Mouse (Mus musculus) granulocyte monocyte progenitor cell, adult 5-6 weeks (primary cell): ENCODE measurements at regions not wholly inside any gene's neighbourhood (a gene's known extent, or its start where the extent isn't known, plus 50 kb on each side); places are given as distances from the start of the nearest gene placed in this dataset.
A peak's percentile ranks its signal among the peaks of the same experiment; 100 is the strongest.

Experiments
- ATAC-seq: replicated peaks from 2 replicates; pipeline ENCODE4 v1.8.0; 2016; ENCODE audit warnings: mild to moderate bottlenecking, moderate TSS enrichment, inconsistent platforms; ENCODE audit not compliant: poor library complexity, severe bottlenecking

- ATAC-seq, result no peak
Observed at GRCm38 (mm10) chr13:97462884-97463235, 222.0 kb downstream of the Enc1 start.

- no peak for ATAC-seq
Observed at GRCm38 (mm10) chr13:97462110-97462883, 221.4 kb downstream of the Enc1 start.

- no peak for ATAC-seq
Observed at GRCm38 (mm10) chr13:97461207-97461606, 220.3 kb downstream of the Enc1 start.

GRCm38 (mm10) chr13:97459106-97459505 lies 218.2 kb downstream of the Enc1 start:
- ATAC-seq, result no peak

- no peak for ATAC-seq
Observed at GRCm38 (mm10) chr13:97455961-97456360, 215.1 kb downstream of the Enc1 start.

- ATAC-seq, result no peak
Observed at GRCm38 (mm10) chr13:97454715-97455114, 213.8 kb downstream of the Enc1 start.

- ATAC-seq, result no peak
Observed at GRCm38 (mm10) chr13:97453469-97453868, 212.6 kb downstream of the Enc1 start.

GRCm38 (mm10) chr13:97453090-97453430 lies 212.2 kb downstream of the Enc1 start:
- no peak for ATAC-seq

GRCm38 (mm10) chr13:97452386-97453089 lies 211.6 kb downstream of the Enc1 start:
- no peak for ATAC-seq

- no peak for ATAC-seq
Observed at GRCm38 (mm10) chr13:97451276-97451675, 210.4 kb downstream of the Enc1 start.

GRCm38 (mm10) chr13:97448123-97448522 lies 207.2 kb downstream of the Enc1 start:
- no peak for ATAC-seq

- 0 out of 2 replicates have a peak, but pooled peaks have one; percentile 31 for ATAC-seq
Observed at GRCm38 (mm10) chr13:97443731-97444428, 203.0 kb downstream of the Enc1 start.

- peak; percentile 34 for ATAC-seq
Observed at GRCm38 (mm10) chr13:97442806-97443205, 201.9 kb downstream of the Enc1 start.

- ATAC-seq, result peak; percentile 84
Observed at GRCm38 (mm10) chr13:97442283-97442682, 201.4 kb downstream of the Enc1 start.

GRCm38 (mm10) chr13:97441803-97442202 lies 200.9 kb downstream of the Enc1 start:
- ATAC-seq, result no peak

GRCm38 (mm10) chr13:97439216-97439979 lies 198.5 kb downstream of the Enc1 start:
- no peak for ATAC-seq

- ATAC-seq, result no peak
Observed at GRCm38 (mm10) chr13:97438692-97439091, 197.8 kb downstream of the Enc1 start.

GRCm38 (mm10) chr13:97438277-97438676 lies 197.4 kb downstream of the Enc1 start:
- no peak for ATAC-seq

GRCm38 (mm10) chr13:97436719-97437350 lies 195.9 kb downstream of the Enc1 start:
- ATAC-seq, result no peak
